Mouse (Mus musculus) bone marrow, adult 2 months (tissue): Measurements from ENCODE around the gene Gpr183. TPM values are rescaled to one million over a fixed set of nuclear protein-coding genes. Genes with fewer than 3 reads are reported as not detected.
A peak's percentile ranks its signal among the peaks of the same experiment; 100 is the strongest.

Source experiments
- H3K27ac ChIP-seq: fragments of 200-500 bp; 2 replicates; pipeline ENCODE4 v1.5.1; 2012; ENCODE audit warnings: low read depth, mild to moderate bottlenecking, control low read depth, inconsistent platforms, low read length; ENCODE audit not compliant: control insufficient read depth, poor library complexity, insufficient read depth
- H3K4me1 ChIP-seq: fragments of 200-500 bp; 2 replicates; pipeline ENCODE4 v1.6.1; 2011; ENCODE audit warnings: low read length; ENCODE audit not compliant: control insufficient read depth, insufficient read depth
- H3K4me3 ChIP-seq: fragments of 200-500 bp; replicated peaks from 2 replicates; pipeline ENCODE3; 2011; ENCODE audit warnings: mild to moderate bottlenecking, low read depth, low read length, control low read depth; ENCODE audit not compliant: control insufficient read depth
- CTCF ChIP-seq: fragments of 200-500 bp; IDR thresholded peaks from 2 replicates; pipeline ENCODE4 v1.5.1; 2011; ENCODE audit warnings: low read length, control low read depth; ENCODE audit not compliant: control insufficient read depth, insufficient read depth
- POLR2A ChIP-seq: fragments of 200-500 bp; IDR thresholded peaks from 2 replicates; pipeline ENCODE4 v1.6.1; 2011; ENCODE audit warnings: low read depth, mild to moderate bottlenecking, control low read depth, low read length, borderline replicate concordance; ENCODE audit not compliant: control insufficient read depth
- WGBS: fragments of 180-500 bp; shearing (Covaris S2); methylation state at CpG from one replicate; pipeline ENCODE4 v1.1.7; 2018; 5-methylcytosine and 5-hydroxymethylcytosine counted together
- polyA plus RNA-seq: library from polyadenylated mRNA; stranded (reverse); fragments of >200 nt; gene quantifications from 2 replicates; pipeline ENCODE4 v1.2.4, GENCODE M21; 2011; ENCODE audit warnings: low replicate concordance; ENCODE audit not compliant: missing spikeins, insufficient read depth, insufficient read length

Gpr183 gene
- polyA plus RNA-seq, 1 experiment = 1.5 TPM

- WGBS = 45% methylated on average over 10 of the region's 10 CpGs
Measured at GRCm38 (mm10) chr14:121958751-121959537, 6.1 kb downstream of the Gpr183 start.

GRCm38 (mm10) chr14:121958041-121958750, 6.8 kb downstream of the Gpr183 start:
- no peak overlapping the region for H3K4me3 ChIP-seq
- WGBS = 54% methylated on average over 3 of the region's 3 CpGs
- no peak overlapping the region; the same call in 1 of the 2 replicates for H3K27ac ChIP-seq
- peaks cover 10% of the 10 kb centered on the region for H3K4me1 ChIP-seq
- TF ChIP-seq POLR2A = no peak
- no peak for TF ChIP-seq CTCF

More at GRCm38 (mm10) chr14:121958751-121959537, 6.1 kb downstream of the Gpr183 start:
- Histone ChIP-seq H3K4me3 (no peak overlapping the region), H3K27ac (no peak overlapping the region), H3K4me1 (peaks cover 10% of the 10 kb centered on the region)
- TF ChIP-seq CTCF (no peak), POLR2A (no peak)

GRCm38 (mm10) chr14:121957176-121957871, 7.7 kb downstream of the Gpr183 start:
- no peak overlapping the region for H3K27ac ChIP-seq
- peaks cover 10% of the 10 kb centered on the region for H3K4me1 ChIP-seq
- 79% methylated on average over 10 of the region's 10 CpGs for WGBS
- TF ChIP-seq POLR2A = no peak
- no peak for TF ChIP-seq CTCF
- no peak overlapping the region for H3K4me3 ChIP-seq

- no peak overlapping the region for H3K4me3 ChIP-seq
- peaks cover 10% of the 10 kb centered on the region; the same call in 1 of the 2 replicates for H3K4me1 ChIP-seq
- no peak for TF ChIP-seq CTCF
- WGBS = 45% methylated on average over 5 of the region's 5 CpGs
- peak overlapping the region; percentile 51; the same call in 1 of the 2 replicates for H3K27ac ChIP-seq
Measured at GRCm38 (mm10) chr14:121956291-121956690, 8.7 kb downstream of the Gpr183 start.

- Histone ChIP-seq H3K4me1 (peaks cover 8% of the 10 kb centered on the region; the same call in 1 of the 2 replicates), H3K4me3 (no peak overlapping the region), H3K27ac (no peak overlapping the region)
- WGBS = 19% methylated on average over 5 of the region's 5 CpGs
- no peak for TF ChIP-seq POLR2A
- TF ChIP-seq CTCF = no peak
Measured at GRCm38 (mm10) chr14:121955176-121955795, 9.7 kb downstream of the Gpr183 start.

GRCm38 (mm10) chr14:121954608-121955007, 10.4 kb downstream of the Gpr183 start:
- Histone ChIP-seq H3K4me1 (peaks cover 11% of the 10 kb centered on the region; the same call in 1 of the 2 replicates), H3K27ac (no peak overlapping the region; the same call in 1 of the 2 replicates), H3K4me3 (no peak overlapping the region)
- 93% methylated on average over 12 of the region's 12 CpGs for WGBS
- TF ChIP-seq POLR2A (no peak), CTCF (no peak)

- H3K27ac ChIP-seq = no peak overlapping the region
- TF ChIP-seq CTCF = no peak
- no peak for TF ChIP-seq POLR2A
- WGBS = 88% methylated on average over 11 of the region's 11 CpGs
- H3K4me1 ChIP-seq = peaks cover 11% of the 10 kb centered on the region; the same call in 1 of the 2 replicates
- no peak overlapping the region for H3K4me3 ChIP-seq
Measured at GRCm38 (mm10) chr14:121954129-121954528, 10.9 kb downstream of the Gpr183 start.
